Mouse (Mus musculus) myocyte (in vitro differentiated cells): Measurements from ENCODE around the gene Xrra1.

Source experiments
- CEBPB ChIP-seq: IDR thresholded peaks from 2 replicates; pipeline ENCODE4 v1.6.1; 2011; ENCODE audit warnings: mild to moderate bottlenecking, moderate library complexity; ENCODE audit not compliant: poor library complexity, insufficient read depth, severe bottlenecking
- E2F4 ChIP-seq: IDR thresholded peaks from one replicate; pipeline ENCODE4 v1.6.1; 2011; ENCODE audit warnings: mild to moderate bottlenecking, control low read depth, moderate library complexity; ENCODE audit not compliant: insufficient read depth
- MAX ChIP-seq: IDR thresholded peaks from one replicate; pipeline ENCODE4 v1.6.1; 2011; ENCODE audit warnings: low read depth, mild to moderate bottlenecking, control low read depth
- MYOD1 ChIP-seq, 3 experiments: IDR thresholded peaks; one replicate each; pipeline ENCODE4 v1.6.1; 2011; ENCODE audit warnings: control low read depth in 2 of 3, low read depth in 2 of 3, mild to moderate bottlenecking in 2 of 3, moderate library complexity in 1 of 3; ENCODE audit not compliant: insufficient read length in 2 of 3, control insufficient read depth in 1 of 3
- MYOG ChIP-seq, 3 experiments: IDR thresholded peaks; one replicate each; pipeline ENCODE4 v1.6.1; 2011; ENCODE audit warnings: control low read depth in 2 of 3, low read depth in 2 of 3, mild to moderate bottlenecking in 2 of 3; ENCODE audit not compliant: insufficient read length in 2 of 3, control insufficient read depth in 1 of 3, insufficient read depth in 1 of 3
- POLR2A ChIP-seq: IDR thresholded peaks from one replicate; pipeline ENCODE4 v1.6.1; 2011; ENCODE audit warnings: low read depth, mild to moderate bottlenecking, control low read depth, moderate library complexity; ENCODE audit not compliant: insufficient read length
- POLR2AphosphoS2 ChIP-seq: IDR thresholded peaks from one replicate; pipeline ENCODE4 v1.6.1; 2011; ENCODE audit warnings: low read depth, control low read depth; ENCODE audit not compliant: insufficient read length
- SRF ChIP-seq: IDR thresholded peaks from one replicate; pipeline ENCODE4 v1.6.1; 2011; ENCODE audit warnings: low read depth; ENCODE audit not compliant: control insufficient read depth, insufficient read length
- TCF12 ChIP-seq: IDR thresholded peaks from one replicate; pipeline ENCODE4 v1.6.1; 2011; ENCODE audit warnings: mild to moderate bottlenecking, control low read depth; ENCODE audit not compliant: poor library complexity, insufficient read depth, severe bottlenecking
- TCF3 ChIP-seq: IDR thresholded peaks from one replicate; pipeline ENCODE4 v1.6.1; 2011; ENCODE audit warnings: low read depth, control low read depth; ENCODE audit not compliant: insufficient read length
- USF1 ChIP-seq: IDR thresholded peaks from one replicate; pipeline ENCODE4 v1.6.1; 2011; ENCODE audit warnings: low read depth, mild to moderate bottlenecking, control low read depth, moderate library complexity

- TF ChIP-seq E2F4 (no peak), SRF (no peak), MYOD1 (IDR thresholded peaks at IDR 0.05; ENCODE audit: control insufficient read depth in 1 of 3, insufficient read length in 2 of 3, low read depth in 2 of 3) (no peak), POLR2A (no peak), MAX (no peak), POLR2AphosphoS2 (no peak), CEBPB (no peak), USF1 (no peak), TCF3 (no peak), MYOG (IDR thresholded peaks at IDR 0.05; ENCODE audit: control insufficient read depth in 1 of 3, insufficient read depth in 1 of 3, insufficient read length in 2 of 3, low read depth in 2 of 3) (no peak), TCF12 (no peak)
Measured at GRCm38 (mm10) chr7:99873965-99874364, 15.0 kb downstream of the Xrra1 start.
